Mouse (Mus musculus): Measurements from ENCODE around the gene Ilf3. TPM values are rescaled to one million over a fixed set of nuclear protein-coding genes. Genes with fewer than 3 reads are reported as not detected.
A peak's percentile ranks its signal among the peaks of the same experiment; 100 is the strongest.

Ilf3 gene
- 159 and 200 TPM in 2 replicates for total RNA-seq (2012; rRNA removed)

DNA sequence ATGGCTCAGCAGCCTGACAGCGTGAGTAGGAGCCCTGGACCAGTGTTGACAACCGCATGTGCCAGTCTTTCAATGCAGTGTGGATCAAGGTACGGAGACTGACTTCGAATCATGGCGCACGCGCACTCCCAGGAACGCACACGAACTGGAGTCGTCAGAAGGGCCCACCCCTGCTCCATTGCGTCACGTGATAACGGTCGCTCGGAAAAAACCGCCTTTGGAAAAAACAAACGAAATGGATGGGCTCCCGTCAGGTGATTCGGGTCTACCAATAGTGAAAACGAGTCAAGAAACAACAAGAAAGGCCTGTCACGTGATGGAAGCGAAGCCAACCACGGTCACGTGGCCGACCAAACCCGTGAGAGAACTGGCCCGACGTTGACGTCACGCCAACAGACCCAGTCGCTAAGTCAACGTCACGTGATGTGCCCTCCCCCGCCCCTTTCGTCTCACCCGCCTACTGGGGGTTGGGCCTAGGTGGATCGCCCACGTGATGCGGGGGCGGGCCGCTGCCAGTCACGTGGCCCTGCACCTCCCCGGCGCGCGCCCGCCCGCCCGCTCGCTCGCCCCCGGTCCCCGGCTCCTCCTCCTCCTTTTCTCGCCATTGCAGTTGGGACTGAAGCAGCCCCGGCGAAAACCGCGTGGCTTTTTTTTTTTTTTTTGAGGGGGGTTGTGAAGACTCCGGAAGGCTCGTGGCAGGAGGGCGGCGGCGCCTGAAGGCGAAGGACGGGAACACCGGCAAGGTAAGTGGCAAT, at the start of gene Ilf3:
Ilf3 (plus strand) TSS at position 515 of the 755 bp plus-strand sequence.
- in situ Hi-C loops (cut with MboI; ENCODE audit: low sequenced_read_pairs in 2 of 2, unreplicated experiment in 2 of 2), result no loop called here

DNA sequence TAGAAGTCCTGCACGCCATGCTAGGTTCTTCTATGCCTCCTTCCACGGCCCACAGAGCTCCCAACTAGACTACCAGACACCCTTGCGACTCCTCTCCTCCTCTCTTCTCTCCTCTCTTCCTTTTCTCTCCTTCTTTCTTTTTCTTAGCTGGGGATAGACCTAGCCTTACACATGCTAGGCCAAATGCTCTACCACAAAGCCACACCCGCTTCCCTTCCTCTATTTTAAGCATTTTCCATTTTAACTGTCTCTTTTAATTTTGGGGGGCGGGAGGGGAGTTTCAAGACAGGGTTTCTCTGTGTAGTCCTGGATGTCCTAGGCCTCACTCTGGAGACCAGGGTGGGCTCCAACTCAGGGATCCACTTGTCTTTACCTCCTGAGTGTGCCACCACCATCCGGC, 48.9 kb upstream of the Ilf3 start:
- Histone ChIP-seq H3K9me3 (ENCODE audit: control insufficient read depth, insufficient read depth, low read depth, low read length) (no peaks in the 10 kb centered on the region), H3K4me1 (ENCODE audit: control insufficient read depth in 2 of 2, insufficient read depth in 2 of 2, low read length in 2 of 2, poor library complexity in 1 of 2) (peaks cover 7 to 18% of the 10 kb centered on the region in 2 experiments), H3K9ac (ENCODE audit: insufficient read depth, low read depth, low read length, poor library complexity, severe bottlenecking) (no peak overlapping the region), H3K36me3 (ENCODE audit: control insufficient read depth, insufficient read depth, low read length, poor library complexity, severe bottlenecking) (no peaks in the 10 kb centered on the region), H3K4me3 (ENCODE audit: insufficient read depth in 1 of 2, low read depth in 1 of 2, low read length in 2 of 2, poor library complexity in 1 of 2, severe bottlenecking in 1 of 2) (no peak overlapping the region), H3K27ac (ENCODE audit: insufficient read depth, low read depth, low read length, poor library complexity, severe bottlenecking) (no peak overlapping the region)
- TF ChIP-seq HCFC1 (IDR thresholded peaks at IDR 0.05; ENCODE audit: borderline replicate concordance, insufficient read depth, low read length) (no peak), ZNF384 (IDR thresholded peaks at IDR 0.05; ENCODE audit: low read depth, low read length) (no peak), CHD2 (IDR thresholded peaks at IDR 0.05; ENCODE audit: low read depth, low read length) (no peak), ZC3H11A (IDR thresholded peaks at IDR 0.05; ENCODE audit: borderline replicate concordance, low read depth, low read length) (no peak), MAFK (IDR thresholded peaks at IDR 0.05; ENCODE audit: insufficient read depth, low read depth, low read length) (no peak)
- in situ Hi-C loops (cut with MboI; ENCODE audit: low sequenced_read_pairs in 2 of 2, unreplicated experiment in 2 of 2), result no loop called here
- no peak for DNase-seq (ENCODE audit: low read depth, low spot score)

More for the DNA sequence above, at the start of gene Ilf3:
- H3K4me1 ChIP-seq (ENCODE audit: control insufficient read depth in 2 of 2, insufficient read depth in 2 of 2, low read length in 2 of 2, poor library complexity in 1 of 2), result peaks cover 3 to 8% of the 10 kb centered on the region in 2 experiments; a peak in 2 of 4 replicates
- peak within 1 kb of the TSS; percentile 95 for H3K9ac ChIP-seq (ENCODE audit: insufficient read depth, low read depth, low read length, poor library complexity, severe bottlenecking)
- DNase-seq (ENCODE audit: low read depth, low spot score), result peak; percentile 100
- H3K27ac ChIP-seq (ENCODE audit: insufficient read depth, low read depth, low read length, poor library complexity, severe bottlenecking), result peak within 1 kb of the TSS; percentile 92
- H3K36me3 ChIP-seq (ENCODE audit: control insufficient read depth, insufficient read depth, low read length, poor library complexity, severe bottlenecking), result peaks cover 4% of the 10 kb centered on the region; the same call in 1 of the 2 replicates
- peak within 1 kb of the TSS; percentile 87 to 90 for H3K4me3 ChIP-seq (ENCODE audit: insufficient read depth in 1 of 2, low read depth in 1 of 2, low read length in 2 of 2, poor library complexity in 1 of 2, severe bottlenecking in 1 of 2)
- no peaks in the 10 kb centered on the region for H3K9me3 ChIP-seq (ENCODE audit: control insufficient read depth, insufficient read depth, low read depth, low read length)
- TF ChIP-seq MAFK (IDR thresholded peaks at IDR 0.05; ENCODE audit: insufficient read depth, low read depth, low read length) (0 out of 2 replicates have a peak, but pooled peaks have one; percentile 40), CHD2 (IDR thresholded peaks at IDR 0.05; ENCODE audit: low read depth, low read length) (0 out of 2 replicates have a peak, but pooled peaks have one; percentile 16), HCFC1 (IDR thresholded peaks at IDR 0.05; ENCODE audit: borderline replicate concordance, insufficient read depth, low read length) (peak; percentile 64; the same call in 1 of the 2 replicates), ZNF384 (IDR thresholded peaks at IDR 0.05; ENCODE audit: low read depth, low read length) (peak; percentile 88), ZC3H11A (IDR thresholded peaks at IDR 0.05; ENCODE audit: borderline replicate concordance, low read depth, low read length) (no peak)

DNA sequence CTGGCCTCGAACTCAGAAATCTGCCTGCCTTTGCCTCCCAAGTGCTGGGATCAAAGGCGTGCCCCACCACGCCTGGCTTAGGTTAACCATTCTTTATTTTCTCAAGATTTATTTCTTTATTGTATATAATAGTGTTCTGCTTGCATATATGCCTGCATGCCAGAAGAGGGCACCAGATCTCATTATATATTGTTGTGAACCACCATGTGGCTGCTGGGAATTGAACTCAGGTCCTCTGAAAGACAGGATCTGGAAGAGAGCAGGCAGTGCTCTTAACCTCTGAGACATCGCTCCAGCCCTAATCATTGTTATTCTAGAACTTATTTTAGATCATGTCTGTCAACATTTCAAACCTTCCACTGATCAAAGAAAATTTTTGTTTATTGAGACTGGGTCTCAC, 48.2 kb upstream of the Ilf3 start:
- H3K9me3 ChIP-seq (ENCODE audit: control insufficient read depth, insufficient read depth, low read depth, low read length), result no peaks in the 10 kb centered on the region
- H3K4me1 ChIP-seq (ENCODE audit: control insufficient read depth in 2 of 2, insufficient read depth in 2 of 2, low read length in 2 of 2, poor library complexity in 1 of 2), result peaks cover 7 to 20% of the 10 kb centered on the region in 2 experiments
- TF ChIP-seq MAFK (IDR thresholded peaks at IDR 0.05; ENCODE audit: insufficient read depth, low read depth, low read length), result no peak
- no peak for TF ChIP-seq ZNF384 (IDR thresholded peaks at IDR 0.05; ENCODE audit: low read depth, low read length)
- TF ChIP-seq CHD2 (IDR thresholded peaks at IDR 0.05; ENCODE audit: low read depth, low read length), result no peak
- no peak for TF ChIP-seq HCFC1 (IDR thresholded peaks at IDR 0.05; ENCODE audit: borderline replicate concordance, insufficient read depth, low read length)
- no peak for TF ChIP-seq ZC3H11A (IDR thresholded peaks at IDR 0.05; ENCODE audit: borderline replicate concordance, low read depth, low read length)
- H3K27ac ChIP-seq (ENCODE audit: insufficient read depth, low read depth, low read length, poor library complexity, severe bottlenecking), result no peak overlapping the region
- H3K36me3 ChIP-seq (ENCODE audit: control insufficient read depth, insufficient read depth, low read length, poor library complexity, severe bottlenecking), result no peaks in the 10 kb centered on the region
- no peak for DNase-seq (ENCODE audit: low read depth, low spot score)
- H3K9ac ChIP-seq (ENCODE audit: insufficient read depth, low read depth, low read length, poor library complexity, severe bottlenecking), result no peak overlapping the region
- no peak overlapping the region for H3K4me3 ChIP-seq (ENCODE audit: insufficient read depth in 1 of 2, low read depth in 1 of 2, low read length in 2 of 2, poor library complexity in 1 of 2, severe bottlenecking in 1 of 2)
- in situ Hi-C loops (cut with MboI; ENCODE audit: low sequenced_read_pairs in 2 of 2, unreplicated experiment in 2 of 2), result no loop called here

DNA sequence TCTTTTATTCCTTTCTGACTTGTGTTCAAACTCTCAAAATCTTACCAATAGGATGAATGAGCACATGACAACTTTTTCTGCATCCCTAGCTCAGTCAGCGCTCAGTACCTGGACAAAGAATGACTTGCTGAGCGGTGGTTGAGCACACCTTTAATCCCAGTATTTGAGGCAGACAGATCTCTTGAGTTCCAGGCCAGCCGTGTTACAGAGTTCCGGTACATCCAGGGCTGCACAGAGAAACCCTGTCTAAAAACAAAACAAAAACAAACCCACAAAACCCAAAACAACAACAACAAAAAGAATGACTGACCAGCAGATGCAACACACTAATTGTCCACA, 47.4 kb upstream of the Ilf3 start:
- H3K27ac ChIP-seq (ENCODE audit: insufficient read depth, low read depth, low read length, poor library complexity, severe bottlenecking), result no peak overlapping the region

More for the DNA sequence above, 47.4 kb upstream of the Ilf3 start:
- in situ Hi-C loops (cut with MboI; ENCODE audit: low sequenced_read_pairs in 2 of 2, unreplicated experiment in 2 of 2), result no loop called here
- no peaks in the 10 kb centered on the region for H3K9me3 ChIP-seq (ENCODE audit: control insufficient read depth, insufficient read depth, low read depth, low read length)
- no peaks in the 10 kb centered on the region for H3K36me3 ChIP-seq (ENCODE audit: control insufficient read depth, insufficient read depth, low read length, poor library complexity, severe bottlenecking)
- H3K4me3 ChIP-seq (ENCODE audit: insufficient read depth in 1 of 2, low read depth in 1 of 2, low read length in 2 of 2, poor library complexity in 1 of 2, severe bottlenecking in 1 of 2), result peak overlapping the region in 1 of 2 experiments; percentile 83; a peak in 2 of 4 replicates
- H3K9ac ChIP-seq (ENCODE audit: insufficient read depth, low read depth, low read length, poor library complexity, severe bottlenecking), result no peak overlapping the region
- H3K4me1 ChIP-seq (ENCODE audit: control insufficient read depth in 2 of 2, insufficient read depth in 2 of 2, low read length in 2 of 2, poor library complexity in 1 of 2), result peaks cover 7 to 18% of the 10 kb centered on the region in 2 experiments
- no peak for TF ChIP-seq HCFC1 (IDR thresholded peaks at IDR 0.05; ENCODE audit: borderline replicate concordance, insufficient read depth, low read length)
- TF ChIP-seq ZC3H11A (IDR thresholded peaks at IDR 0.05; ENCODE audit: borderline replicate concordance, low read depth, low read length), result no peak
- TF ChIP-seq MAFK (IDR thresholded peaks at IDR 0.05; ENCODE audit: insufficient read depth, low read depth, low read length), result no peak
- TF ChIP-seq ZNF384 (IDR thresholded peaks at IDR 0.05; ENCODE audit: low read depth, low read length), result no peak
- TF ChIP-seq CHD2 (IDR thresholded peaks at IDR 0.05; ENCODE audit: low read depth, low read length), result no peak
- no peak for DNase-seq (ENCODE audit: low read depth, low spot score)
